Mouse (Mus musculus): Measurements from ENCODE around the gene Clec2e. TPM values are rescaled to one million over a fixed set of nuclear protein-coding genes. Genes with fewer than 3 reads are reported as not detected.
"Not testable (repeated sequence)": the region's sequence is repeated elsewhere in the genome, so short reads cannot be mapped to it uniquely, and the experiment has no call there.

The Clec2e gene
- total and polyA plus RNA-seq, 3 experiments = not detected

- Histone ChIP-seq H3K27me3 (ENCODE audit: insufficient read depth, low read length) (no peaks in the 10 kb centered on the region), H3K4me1 (ENCODE audit: insufficient read depth, low read depth, low read length) (no peaks in the 10 kb centered on the region), H3K9me3 (replicated peaks) (no peaks in the 10 kb centered on the region; the same call in none of the 2 replicates), H3K4me3 (ENCODE audit: low read depth, low read length) (no peak overlapping the region), H3K36me3 (replicated peaks) (no peaks in the 10 kb centered on the region)
- DNase-seq (ENCODE audit: low spot score) (no peak), ATAC-seq (ENCODE audit: extremely low read depth, insufficient number of reproducible peaks, low FRiP score, poor library complexity, severe bottlenecking) (no peak)
- TF ChIP-seq CTCF (IDR thresholded peaks at IDR 0.05; ENCODE audit: low read depth, low read length) = no peak
- no peak for TF ChIP-seq GATA1 (IDR thresholded peaks at IDR 0.05; ENCODE audit: borderline replicate concordance, low read length)
- TF ChIP-seq POLR2AphosphoS5 (IDR thresholded peaks at IDR 0.05; ENCODE audit: insufficient replicate concordance, low read depth, low read length) = no peak
- TF ChIP-seq GATA2 (IDR thresholded peaks at IDR 0.05; ENCODE audit: borderline replicate concordance, low read depth, low read length) = no peak
- TF ChIP-seq TAL1 (conservative IDR thresholded peaks at IDR 0.05; ENCODE audit: low read depth, low read length) = no peak
Measured at GRCm38 (mm10) chr6:129097929-129098328, 2.8 kb downstream of the Clec2e start.

GRCm38 (mm10) chr6:129095166-129095565 is 5.5 kb downstream of the Clec2e start:
- no peak overlapping the region for H3K4me3 ChIP-seq (ENCODE audit: low read depth, low read length)
- no peaks in the 10 kb centered on the region for H3K36me3 ChIP-seq (replicated peaks)
- H3K27me3 ChIP-seq (ENCODE audit: insufficient read depth, low read length) = no peaks in the 10 kb centered on the region
- H3K4me1 ChIP-seq (ENCODE audit: insufficient read depth, low read depth, low read length) = no peaks in the 10 kb centered on the region
- ATAC-seq (ENCODE audit: extremely low read depth, insufficient number of reproducible peaks, low FRiP score, poor library complexity, severe bottlenecking) (no peak), DNase-seq (ENCODE audit: low spot score) (no peak)
- peaks cover 7% of the 10 kb centered on the region for H3K9me3 ChIP-seq (replicated peaks)
- TF ChIP-seq TAL1 (conservative IDR thresholded peaks at IDR 0.05; ENCODE audit: low read depth, low read length) (no peak), GATA2 (IDR thresholded peaks at IDR 0.05; ENCODE audit: borderline replicate concordance, low read depth, low read length) (no peak), GATA1 (IDR thresholded peaks at IDR 0.05; ENCODE audit: borderline replicate concordance, low read length) (no peak), POLR2AphosphoS5 (IDR thresholded peaks at IDR 0.05; ENCODE audit: insufficient replicate concordance, low read depth, low read length) (no peak), CTCF (IDR thresholded peaks at IDR 0.05; ENCODE audit: low read depth, low read length) (no peak)

GRCm38 (mm10) chr6:129088596-129088995 is 12.1 kb downstream of the Clec2e start:
- not testable (repeated sequence) for H3K36me3 ChIP-seq (replicated peaks); H3K27me3 ChIP-seq (ENCODE audit: insufficient read depth, low read length); ATAC-seq (ENCODE audit: extremely low read depth, insufficient number of reproducible peaks, low FRiP score, poor library complexity, severe bottlenecking); H3K4me3 ChIP-seq (ENCODE audit: low read depth, low read length); DNase-seq (ENCODE audit: low spot score); H3K4me1 ChIP-seq (ENCODE audit: insufficient read depth, low read depth, low read length)
- H3K9me3 ChIP-seq (replicated peaks) = peaks cover 29% of the 10 kb centered on the region

- no peak overlapping the region for H3K4me3 ChIP-seq (ENCODE audit: low read depth, low read length)
- no peak for ATAC-seq (ENCODE audit: extremely low read depth, insufficient number of reproducible peaks, low FRiP score, poor library complexity, severe bottlenecking)
- TF ChIP-seq TAL1 (conservative IDR thresholded peaks at IDR 0.05; ENCODE audit: low read depth, low read length) = no peak
- TF ChIP-seq POLR2AphosphoS5 (IDR thresholded peaks at IDR 0.05; ENCODE audit: insufficient replicate concordance, low read depth, low read length) = no peak
- TF ChIP-seq CTCF (IDR thresholded peaks at IDR 0.05; ENCODE audit: low read depth, low read length) = no peak
- no peak for TF ChIP-seq GATA2 (IDR thresholded peaks at IDR 0.05; ENCODE audit: borderline replicate concordance, low read depth, low read length)
- no peak for TF ChIP-seq GATA1 (IDR thresholded peaks at IDR 0.05; ENCODE audit: borderline replicate concordance, low read length)
- H3K4me1 ChIP-seq (ENCODE audit: insufficient read depth, low read depth, low read length) = no peaks in the 10 kb centered on the region
- peaks cover 29% of the 10 kb centered on the region for H3K9me3 ChIP-seq (replicated peaks)
- no peaks in the 10 kb centered on the region for H3K27me3 ChIP-seq (ENCODE audit: insufficient read depth, low read length)
- no peaks in the 10 kb centered on the region for H3K36me3 ChIP-seq (replicated peaks)
- DNase-seq (ENCODE audit: low spot score) = no peak
Measured at GRCm38 (mm10) chr6:129088161-129088560, 12.6 kb downstream of the Clec2e start.

- DNase-seq (ENCODE audit: low spot score); H3K4me1 ChIP-seq (ENCODE audit: insufficient read depth, low read depth, low read length); ATAC-seq (ENCODE audit: extremely low read depth, insufficient number of reproducible peaks, low FRiP score, poor library complexity, severe bottlenecking); H3K36me3 ChIP-seq (replicated peaks); H3K4me3 ChIP-seq (ENCODE audit: low read depth, low read length); H3K27me3 ChIP-seq (ENCODE audit: insufficient read depth, low read length): not testable (repeated sequence)
- peaks cover 25% of the 10 kb centered on the region for H3K9me3 ChIP-seq (replicated peaks)
Measured at GRCm38 (mm10) chr6:129086031-129086430, 14.7 kb downstream of the Clec2e start.

- ATAC-seq (ENCODE audit: extremely low read depth, insufficient number of reproducible peaks, low FRiP score, poor library complexity, severe bottlenecking) (no peak), DNase-seq (ENCODE audit: low spot score) (no peak)
- Histone ChIP-seq H3K27me3 (ENCODE audit: insufficient read depth, low read length) (no peaks in the 10 kb centered on the region), H3K9me3 (replicated peaks) (peaks cover 25% of the 10 kb centered on the region), H3K4me3 (ENCODE audit: low read depth, low read length) (no peak overlapping the region), H3K36me3 (replicated peaks) (no peaks in the 10 kb centered on the region), H3K4me1 (ENCODE audit: insufficient read depth, low read depth, low read length) (no peaks in the 10 kb centered on the region)
- no peak for TF ChIP-seq GATA2 (IDR thresholded peaks at IDR 0.05; ENCODE audit: borderline replicate concordance, low read depth, low read length)
- no peak for TF ChIP-seq TAL1 (conservative IDR thresholded peaks at IDR 0.05; ENCODE audit: low read depth, low read length)
- TF ChIP-seq POLR2AphosphoS5 (IDR thresholded peaks at IDR 0.05; ENCODE audit: insufficient replicate concordance, low read depth, low read length) = no peak
- TF ChIP-seq CTCF (IDR thresholded peaks at IDR 0.05; ENCODE audit: low read depth, low read length) = no peak
- TF ChIP-seq GATA1 (IDR thresholded peaks at IDR 0.05; ENCODE audit: borderline replicate concordance, low read length) = no peak
Measured at GRCm38 (mm10) chr6:129085098-129085497, 15.6 kb downstream of the Clec2e start.

- Histone ChIP-seq H3K27me3 (ENCODE audit: insufficient read depth, low read length) (no peaks in the 10 kb centered on the region), H3K9me3 (replicated peaks) (peaks cover 4% of the 10 kb centered on the region; the same call in 1 of the 2 replicates), H3K36me3 (replicated peaks) (no peaks in the 10 kb centered on the region), H3K4me1 (ENCODE audit: insufficient read depth, low read depth, low read length) (no peaks in the 10 kb centered on the region), H3K4me3 (ENCODE audit: low read depth, low read length) (no peak overlapping the region)
- TF ChIP-seq TAL1 (conservative IDR thresholded peaks at IDR 0.05; ENCODE audit: low read depth, low read length) (no peak), POLR2AphosphoS5 (IDR thresholded peaks at IDR 0.05; ENCODE audit: insufficient replicate concordance, low read depth, low read length) (no peak), CTCF (IDR thresholded peaks at IDR 0.05; ENCODE audit: low read depth, low read length) (no peak), GATA2 (IDR thresholded peaks at IDR 0.05; ENCODE audit: borderline replicate concordance, low read depth, low read length) (no peak), GATA1 (IDR thresholded peaks at IDR 0.05; ENCODE audit: borderline replicate concordance, low read length) (no peak)
- DNase-seq (ENCODE audit: low spot score) (no peak), ATAC-seq (ENCODE audit: extremely low read depth, insufficient number of reproducible peaks, low FRiP score, poor library complexity, severe bottlenecking) (peak; percentile 22; the same call in 1 of the 2 replicates)
Measured at GRCm38 (mm10) chr6:129066986-129067385, 33.7 kb downstream of the Clec2e start.

Data from G1E (cell line).